ENCODE assay signal across 12 mouse cellular contexts in genomic region chr6:92809818-92810217, GRCm38 (mm10).
"Had no signal": no experiment of that assay in that cellular context is flagged by ENCODE, and none has a peak within 500 bp of the region (broad histone marks: within the 10 kb centered on the region; RNA-seq: fewer than 3 reads in every experiment).

No protein-coding gene starts in this region.

- DNase-seq: layer of hippocampus, adult 9-11 months; liver; lung, adult 18-20 months; lung, postnatal 10 days; lung, postnatal 36 days; midbrain, embryonic 14.5 days; right cerebral cortex, adult 18-20 months; right cerebral cortex, postnatal 14 days; right cerebral cortex, postnatal 4 days; thymus, adult 2 months; thymus, postnatal 14 days; thymus, postnatal 4 days had no signal
